In genomic region chr10:82690494-82690893, GRCm38 (mm10) we compare ENCODE assay signal across 8 mouse cellular contexts. TPM values are rescaled to one million over a fixed set of nuclear protein-coding genes. Genes with fewer than 3 reads are reported as not detected.
DNase-seq lines count a peak whose midpoint lies in the region; ATAC-seq and TF ChIP-seq lines count a peak whose summit lies in the region.

Glt8d2 (minus strand) TSS chr10:82690650.

- H3K36me3 ChIP-seq in hindbrain, postnatal 0 days (ENCODE audit: insufficient read depth, low read length) = no peaks in the 10 kb centered on the region
- H3K36me3 ChIP-seq in limb, embryonic 14.5 days (ENCODE audit: control insufficient read depth, insufficient read depth, low read length) = no peaks in the 10 kb centered on the region
- H3K36me3 ChIP-seq in midbrain, embryonic 15.5 days (replicated peaks) = no peaks in the 10 kb centered on the region

- peak within 1 kb of the TSS; percentile 36 for H3K4me2 ChIP-seq in hindbrain, postnatal 0 days (ENCODE audit: low read depth, low read length)
- H3K4me2 ChIP-seq in limb, embryonic 14.5 days (replicated peaks; ENCODE audit: low read depth, low read length, severe bottlenecking) = peak within 1 kb of the TSS; percentile 52
- peak within 1 kb of the TSS; percentile 34 for H3K4me2 ChIP-seq in midbrain, embryonic 15.5 days

- TF ChIP-seq POLR2A in limb, embryonic 14.5 days (IDR thresholded peaks at IDR 0.05; ENCODE audit: borderline replicate concordance, extremely low read depth, insufficient read depth, insufficient read length) = peak; percentile 52; the same call in 1 of the 2 replicates

- no peak within 1 kb of the TSS; the same call in 1 of the 2 replicates for H3K9ac ChIP-seq in hindbrain, postnatal 0 days (replicated peaks; ENCODE audit: low read length)
- H3K9ac ChIP-seq in limb, embryonic 14.5 days (ENCODE audit: low read depth, low read length, severe bottlenecking) = peak within 1 kb of the TSS; percentile 50
- no peak within 1 kb of the TSS for H3K9ac ChIP-seq in midbrain, embryonic 15.5 days

- DNase-seq in ES-CJ7 (ENCODE audit: low read depth, low spot score) = peak; percentile 65
- DNase-seq in embryo, embryonic 10.5 days (ENCODE audit: low spot score) = peak; percentile 85
- DNase-seq in gastrocnemius, postnatal 25 days = peak; percentile 85
- peak; percentile 22 for DNase-seq in hindbrain, postnatal 0 days (ENCODE audit: low spot score)
- DNase-seq in limb, embryonic 14.5 days (ENCODE audit: low spot score) = peak; percentile 91
- DNase-seq in testis, postnatal 10 days (ENCODE audit: low spot score) = peak; percentile 66
- no peak for DNase-seq in spleen, postnatal 14 days (ENCODE audit: low spot score in 2 of 2)

- no peaks in the 10 kb centered on the region for H3K4me1 ChIP-seq in hindbrain, postnatal 0 days (ENCODE audit: insufficient read depth, low read length)
- peaks cover 21% of the 10 kb centered on the region for H3K4me1 ChIP-seq in limb, embryonic 14.5 days (ENCODE audit: control insufficient read depth, insufficient read depth, low read length)
- 0 out of 2 replicates have a peak, but pooled peaks cover 5% of the 10 kb centered on the region for H3K4me1 ChIP-seq in midbrain, embryonic 15.5 days

- H3K27me3 ChIP-seq in hindbrain, postnatal 0 days (ENCODE audit: insufficient read depth, low read length) = no peaks in the 10 kb centered on the region
- H3K27me3 ChIP-seq in limb, embryonic 14.5 days (ENCODE audit: control insufficient read depth, insufficient read depth, low read length) = no peaks in the 10 kb centered on the region
- H3K27me3 ChIP-seq in midbrain, embryonic 15.5 days (replicated peaks) = no peaks in the 10 kb centered on the region

- no peak within 1 kb of the TSS for H3K27ac ChIP-seq in hindbrain, postnatal 0 days
- H3K27ac ChIP-seq in limb, embryonic 14.5 days (replicated peaks; ENCODE audit: low read depth, low read length) = peak within 1 kb of the TSS; percentile 93
- no peak within 1 kb of the TSS for H3K27ac ChIP-seq in midbrain, embryonic 15.5 days

- ATAC-seq in hindbrain, postnatal 0 days = no peak
- peak; percentile 96 for ATAC-seq in limb, embryonic 14.5 days (ENCODE audit: low FRiP score, low read depth)
- no peak for ATAC-seq in midbrain, embryonic 15.5 days (replicated peaks)

- 7% methylated on average over 14 of the region's 14 CpGs for WGBS in hindbrain, postnatal 0 days
- WGBS in limb, embryonic 14.5 days = 2% methylated on average over 14 of the region's 14 CpGs
- 4% methylated on average over 14 of the region's 14 CpGs for WGBS in midbrain, embryonic 15.5 days

- TF ChIP-seq CTCF in hindbrain, postnatal 0 days (IDR thresholded peaks at IDR 0.05; ENCODE audit: low read depth) = no peak

- H3K4me3 ChIP-seq in hindbrain, postnatal 0 days (ENCODE audit: low read length) = peak within 1 kb of the TSS; percentile 17
- H3K4me3 ChIP-seq in limb, embryonic 14.5 days (replicated peaks; ENCODE audit: low read length) = peak within 1 kb of the TSS; percentile 39
- H3K4me3 ChIP-seq in midbrain, embryonic 15.5 days = peak within 1 kb of the TSS; percentile 10; the same call in 1 of the 2 replicates

- H3K9me3 ChIP-seq in hindbrain, postnatal 0 days (ENCODE audit: low read length) = no peaks in the 10 kb centered on the region
- no peaks in the 10 kb centered on the region for H3K9me3 ChIP-seq in limb, embryonic 14.5 days (ENCODE audit: control insufficient read depth, low read length)
- H3K9me3 ChIP-seq in midbrain, embryonic 15.5 days = no peaks in the 10 kb centered on the region

RNA-seq across cellular contexts. Expression of gene Glt8d2, which starts in this region (rescaled TPM):
- total RNA-seq in gastrocnemius, postnatal 25 days (2021) = 1 to 10 TPM; 2.2 to 3.2 TPM
- 1.0 and 2.1 TPM in 2 replicates for total RNA-seq in hindbrain, postnatal 0 days (2014; rRNA removed)
- polyA plus RNA-seq in hindbrain, postnatal 0 days (2015; fragmentation: Nextera tagmentation; extraction: Ambion mirVana) = 1.2 and 1.5 TPM in 2 replicates
- polyA plus RNA-seq in limb, embryonic 14.5 days (2012; rRNA removed) = 25.5 and 27.8 TPM in 2 replicates
- 23.1 and 23.4 TPM in 2 replicates for polyA plus RNA-seq in limb, embryonic 14.5 days (2014; fragmentation: Nextera tagmentation; extraction: Ambion mirVana)
- 1.4 and 1.6 TPM in 2 replicates for polyA plus RNA-seq in midbrain, embryonic 15.5 days (2015; fragmentation: Nextera tagmentation; extraction: Ambion mirVana)

Comparison
In these comparisons a context has a peak if more than half of its experiments do, and no peak if none do; other contexts are left out.
1. DNase-seq: peak in ES-CJ7 (single experiment), embryo, embryonic 10.5 days (single experiment), gastrocnemius, postnatal 25 days (single experiment), hindbrain, postnatal 0 days (single experiment), limb, embryonic 14.5 days (single experiment) and testis, postnatal 10 days (single experiment); none in spleen, postnatal 14 days (0 of 2).
2. Peak in every context shown above with its lines, with median percentiles within 50 percentile points of each other: H3K4me2 ChIP-seq and H3K4me3 ChIP-seq.